Mouse (Mus musculus): ENCODE measurements at regions not wholly inside any gene's neighbourhood (a gene's known extent, or its start where the extent isn't known, plus 50 kb on each side); places are given as distances from the start of the nearest gene placed in this dataset.

DNA sequence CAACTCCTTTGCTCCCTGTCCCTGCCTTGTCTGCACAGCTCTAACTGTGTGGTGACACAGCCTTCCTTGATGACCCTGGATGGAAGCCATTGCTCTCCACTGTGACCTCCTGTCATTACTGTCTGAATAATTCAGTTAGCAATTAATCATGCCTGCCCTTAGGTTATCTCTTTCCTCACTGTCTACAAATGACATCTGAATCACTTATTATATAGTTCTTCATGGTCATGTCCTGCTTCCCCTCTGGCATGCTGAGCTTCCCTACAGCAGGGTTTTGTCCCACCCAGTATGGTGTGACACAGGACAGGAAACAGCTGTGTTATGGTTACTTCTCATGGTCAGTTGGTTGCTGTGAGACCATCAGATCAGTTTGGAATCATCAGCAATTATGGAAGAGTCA is 458.9 kb downstream of the Ajap1 start:
- no peak for DNase-seq (ENCODE audit: low read depth, low spot score)

DNA sequence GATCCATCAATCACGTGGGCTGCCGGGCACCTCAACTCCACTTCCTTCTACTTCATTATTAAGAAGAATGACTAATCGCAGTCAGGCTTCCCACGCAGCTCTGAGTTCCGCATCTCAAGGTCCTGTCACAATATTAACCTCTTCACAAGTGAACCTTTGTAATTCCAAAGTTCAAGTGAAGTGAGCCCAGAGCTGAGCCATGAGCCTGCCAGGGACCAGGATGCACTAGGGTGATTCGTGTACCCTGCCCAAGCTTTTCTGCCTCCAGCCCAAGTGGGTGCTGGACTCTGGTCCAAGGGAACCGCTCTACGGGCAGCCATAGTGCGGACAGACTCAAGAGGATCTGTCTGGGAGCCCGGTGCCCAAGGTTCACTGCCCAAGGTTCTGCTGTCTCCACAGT is 463.4 kb downstream of the Ajap1 start:
- no peak for DNase-seq (ENCODE audit: low read depth, low spot score)

- no peak for DNase-seq (ENCODE audit: low read depth, low spot score)
These were observed 464.3 kb downstream of the Ajap1 start for GRCm38 (mm10) chr4:153018138-153018921.

DNA sequence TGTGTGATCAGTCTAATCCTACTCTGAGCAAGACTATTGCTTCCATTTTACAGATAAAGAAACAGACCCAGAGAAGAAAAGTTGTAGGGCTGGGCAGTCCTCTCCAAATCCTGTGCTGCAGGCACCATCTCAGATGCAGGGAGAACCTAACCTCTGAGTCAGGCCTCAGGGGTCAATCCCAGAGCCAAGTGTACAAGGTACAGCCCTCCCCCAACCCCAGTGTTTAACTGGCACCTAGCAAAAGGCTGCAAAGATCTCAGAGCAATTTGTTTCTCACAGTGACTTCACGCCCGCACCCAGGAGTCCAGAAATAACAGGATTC is 464.8 kb downstream of the Ajap1 start:
- DNase-seq (ENCODE audit: low read depth, low spot score), result no peak

GRCm38 (mm10) chr4:153003338-153003737 is 479.3 kb downstream of the Ajap1 start:
- DNase-seq (ENCODE audit: low read depth, low spot score), result no peak

GRCm38 (mm10) chr4:153002516-153002915 is 480.1 kb downstream of the Ajap1 start:
- no peak for DNase-seq (ENCODE audit: low read depth, low spot score)

GRCm38 (mm10) chr4:153001761-153002160 is 480.9 kb downstream of the Ajap1 start:
- no peak for DNase-seq (ENCODE audit: low read depth, low spot score)

DNA sequence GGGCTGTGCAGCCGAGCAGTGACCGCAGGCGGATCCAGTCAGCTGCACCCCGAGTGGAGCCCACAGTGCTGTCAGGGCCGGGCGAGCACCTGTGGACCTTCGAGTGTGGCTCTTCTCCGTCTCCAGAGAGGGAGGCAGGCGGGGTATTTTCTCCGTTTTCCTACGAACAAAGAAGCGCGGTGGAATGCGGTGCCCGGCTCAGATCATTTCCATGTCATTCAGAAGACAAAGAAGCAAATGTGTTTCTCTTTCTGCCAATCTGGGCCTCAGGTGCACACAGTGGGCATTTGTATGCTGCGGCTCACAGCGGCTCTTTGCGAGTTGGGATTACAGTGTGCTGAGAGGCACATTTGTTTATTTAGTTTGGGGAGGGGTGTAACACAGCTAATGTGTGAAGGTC is 483.1 kb downstream of the Ajap1 start:
- DNase-seq (ENCODE audit: low read depth, low spot score), result no peak

GRCm38 (mm10) chr4:152997251-152997650 is 485.4 kb downstream of the Ajap1 start:
- no peak for DNase-seq (ENCODE audit: low read depth, low spot score)

DNA sequence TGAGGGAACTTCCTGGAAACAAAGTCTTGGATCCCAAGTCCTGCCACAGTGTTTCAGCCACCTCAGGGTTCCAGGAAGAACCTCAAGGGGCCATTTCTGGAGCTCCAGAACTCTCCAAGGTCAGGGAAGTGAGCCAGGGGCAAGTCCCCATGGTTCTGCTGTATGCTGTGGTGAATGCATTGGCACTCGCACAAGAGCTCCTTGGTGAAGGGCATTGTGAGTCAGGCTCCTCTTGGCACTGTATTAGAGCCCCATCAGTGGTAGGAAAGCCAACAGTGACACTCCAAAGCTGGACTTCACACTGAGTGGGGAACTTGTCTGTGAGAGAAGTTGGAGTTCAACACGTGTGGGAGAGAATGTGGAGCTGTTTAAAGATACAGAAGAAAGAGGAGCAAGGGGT is 486.0 kb downstream of the Ajap1 start:
- no peak for DNase-seq (ENCODE audit: low read depth, low spot score)

DNA sequence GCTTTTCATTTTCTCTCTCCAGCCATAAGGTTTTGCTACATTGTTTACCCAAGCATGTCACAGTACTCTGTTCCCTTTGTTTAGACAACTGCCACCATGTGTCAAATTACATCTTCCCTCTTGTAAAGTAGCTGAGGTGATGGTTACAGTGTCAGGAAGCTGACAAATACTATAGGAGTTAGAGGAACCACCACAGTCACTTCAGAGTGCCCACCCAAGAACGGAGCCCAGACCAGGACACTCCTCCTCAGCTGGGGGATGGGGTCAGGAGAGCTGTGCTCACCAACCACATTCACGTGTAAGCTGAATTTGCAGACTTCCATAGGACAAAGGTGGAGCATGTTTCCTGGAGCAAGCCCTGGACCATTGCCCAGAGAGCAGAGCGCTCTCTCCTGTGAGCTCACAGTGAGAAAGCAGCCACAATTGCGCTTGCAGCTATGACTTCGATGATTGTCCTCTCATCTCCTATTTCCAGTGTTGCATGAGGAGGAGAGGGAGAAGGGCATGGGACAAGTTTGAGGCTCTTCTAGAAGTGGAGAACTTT is 487.5 kb downstream of the Ajap1 start:
- DNase-seq (ENCODE audit: low read depth, low spot score), result no peak

GRCm38 (mm10) chr4:152994206-152994605 is 488.4 kb downstream of the Ajap1 start:
- DNase-seq (ENCODE audit: low read depth, low spot score), result no peak

DNA sequence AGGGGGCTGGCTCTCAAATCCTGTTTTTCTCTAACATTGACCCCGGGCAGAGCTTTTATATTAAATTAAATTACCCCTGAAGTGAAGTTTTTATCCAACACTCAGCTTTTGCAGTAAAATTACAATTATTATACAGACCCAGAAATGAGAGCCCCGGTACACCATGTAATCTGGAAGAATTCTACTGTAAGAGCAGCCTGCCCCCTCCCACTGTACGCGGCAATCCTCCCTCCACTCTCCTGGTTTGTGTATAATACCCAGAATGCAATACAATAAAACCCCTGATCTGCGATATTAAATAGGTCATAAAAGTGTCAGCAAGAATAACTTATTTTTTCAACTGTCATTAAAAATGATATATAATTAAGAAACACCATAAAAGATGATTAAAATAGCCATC is 492.3 kb downstream of the Ajap1 start:
- no peak for DNase-seq (ENCODE audit: low read depth, low spot score)

DNA sequence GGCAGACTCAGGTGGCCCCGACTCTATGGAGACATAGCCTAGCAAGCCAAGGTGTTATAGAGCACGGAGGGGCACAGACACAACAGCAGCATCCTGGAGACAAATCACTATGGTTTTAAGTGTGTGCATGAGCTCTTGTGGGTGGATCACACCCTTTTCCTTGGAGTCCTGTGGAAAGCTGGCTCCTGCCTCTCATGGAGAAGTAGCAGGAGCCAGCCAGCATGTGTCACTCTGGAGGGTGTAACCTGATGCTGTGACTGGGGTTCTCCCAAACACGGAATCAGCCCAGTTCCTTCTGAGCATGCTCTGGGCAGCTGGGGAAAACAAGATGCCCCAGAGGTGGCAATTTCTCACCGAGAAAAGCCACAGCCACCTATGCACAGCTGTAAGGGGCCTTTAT is 494.9 kb downstream of the Ajap1 start:
- no peak for DNase-seq (ENCODE audit: low read depth, low spot score)

GRCm38 (mm10) chr4:152975012-152975675 is 497.5 kb upstream of the Kcnab2 start:
- no peak for DNase-seq (ENCODE audit: low read depth, low spot score)

DNA sequence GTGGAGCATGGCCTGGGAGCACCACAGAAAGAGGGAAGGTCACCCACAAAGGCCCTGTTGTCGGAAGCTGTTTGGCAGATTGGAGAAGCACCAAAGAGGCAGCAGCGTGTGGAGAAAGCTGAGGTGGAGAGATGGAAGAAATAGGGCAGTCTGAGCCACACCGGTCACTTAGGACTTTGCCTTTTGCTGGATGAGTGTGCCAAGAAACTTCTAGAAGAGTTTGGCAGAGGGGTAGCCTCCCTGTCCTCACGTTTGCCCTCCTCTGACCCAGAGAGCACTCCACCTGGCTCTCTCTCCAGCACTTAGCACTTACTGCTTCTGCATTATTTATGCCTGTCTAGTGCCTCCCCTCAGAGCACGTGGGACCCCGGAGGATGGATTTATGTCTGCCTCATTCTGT is 485.3 kb upstream of the Kcnab2 start:
- no peak for DNase-seq (ENCODE audit: low read depth, low spot score)

- no peak for DNase-seq (ENCODE audit: low read depth, low spot score)
These were observed 484.5 kb upstream of the Kcnab2 start for GRCm38 (mm10) chr4:152962165-152962564.

- no peak for DNase-seq (ENCODE audit: low read depth, low spot score)
These were observed 484.0 kb upstream of the Kcnab2 start for GRCm38 (mm10) chr4:152961677-152962076.

- DNase-seq (ENCODE audit: low read depth, low spot score), result no peak
These were observed 482.1 kb upstream of the Kcnab2 start for GRCm38 (mm10) chr4:152959627-152960230.

GRCm38 (mm10) chr4:152953237-152953974 is 475.7 kb upstream of the Kcnab2 start:
- DNase-seq (ENCODE audit: low read depth, low spot score), result no peak

DNA sequence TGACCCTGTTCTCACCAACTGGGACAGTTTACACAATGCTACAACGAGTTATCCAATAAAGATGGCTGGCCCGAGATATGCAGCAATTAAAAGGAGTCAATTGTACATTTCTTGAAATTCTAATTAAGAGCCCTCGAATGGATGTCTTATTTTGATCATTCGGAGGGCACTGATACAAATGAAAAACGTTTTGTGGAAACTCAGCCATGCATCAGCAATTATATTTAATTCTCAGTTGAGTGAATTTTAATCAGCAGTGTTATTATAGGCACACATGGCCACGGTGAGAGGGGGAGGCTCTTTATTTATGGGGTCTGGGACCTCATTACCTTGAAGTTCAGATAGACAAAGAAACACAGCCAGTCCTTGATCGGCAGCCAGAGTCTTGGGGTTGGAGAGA is 471.3 kb upstream of the Kcnab2 start:
- DNase-seq (ENCODE audit: low read depth, low spot score), result no peak

DNA sequence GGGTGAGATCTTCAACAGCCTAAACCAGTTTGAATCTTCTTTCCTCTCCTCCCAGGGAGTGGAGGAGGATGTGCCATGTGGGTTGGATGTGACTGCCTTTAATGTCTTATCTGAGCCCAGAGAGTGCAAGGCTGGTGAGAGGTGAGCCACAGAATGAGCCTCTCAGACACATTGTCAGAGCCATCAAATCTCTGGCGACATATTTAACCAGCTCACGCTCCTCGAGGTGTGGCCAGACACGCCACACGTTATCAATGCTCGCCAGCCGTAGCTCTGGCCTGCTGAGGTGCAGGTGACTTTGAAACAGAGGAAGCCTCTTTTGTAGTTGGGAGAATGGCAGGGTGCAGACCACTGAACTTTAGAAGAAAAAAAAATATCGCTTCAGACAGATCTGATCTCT is 463.5 kb upstream of the Kcnab2 start:
- DNase-seq (ENCODE audit: low read depth, low spot score), result no peak

All from retina, adult 2 months (tissue).